Mouse (Mus musculus): ENCODE measurements around the gene Gm45753.

Gene Gm45753

DNA sequence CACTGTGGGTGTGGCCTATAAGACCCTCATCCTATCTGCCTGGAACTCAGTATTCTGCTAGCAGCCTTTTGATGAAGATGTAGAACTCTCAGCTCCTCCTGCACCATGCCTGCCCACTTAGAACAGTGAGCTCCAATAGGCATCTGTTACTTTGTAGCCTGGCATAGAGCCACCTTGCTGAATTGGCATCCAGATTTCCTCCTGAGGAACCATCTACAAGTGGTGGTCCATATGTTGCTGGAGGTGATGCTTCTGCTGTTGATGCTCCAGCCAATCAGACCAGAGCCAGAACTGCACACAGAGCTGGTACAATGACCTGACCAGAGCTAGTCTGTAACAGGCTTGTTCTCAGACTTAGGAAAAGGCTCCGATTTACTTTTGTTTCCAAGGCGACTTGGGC, 16.5 kb downstream of the Gm45753 start:
- in situ Hi-C loops (cut with MboI; ENCODE audit: low pct_unique_long_range_greater_than_20kb in 1 of 2, low sequenced_read_pairs in 2 of 2, unreplicated experiment in 1 of 2) = no loop called here

DNA sequence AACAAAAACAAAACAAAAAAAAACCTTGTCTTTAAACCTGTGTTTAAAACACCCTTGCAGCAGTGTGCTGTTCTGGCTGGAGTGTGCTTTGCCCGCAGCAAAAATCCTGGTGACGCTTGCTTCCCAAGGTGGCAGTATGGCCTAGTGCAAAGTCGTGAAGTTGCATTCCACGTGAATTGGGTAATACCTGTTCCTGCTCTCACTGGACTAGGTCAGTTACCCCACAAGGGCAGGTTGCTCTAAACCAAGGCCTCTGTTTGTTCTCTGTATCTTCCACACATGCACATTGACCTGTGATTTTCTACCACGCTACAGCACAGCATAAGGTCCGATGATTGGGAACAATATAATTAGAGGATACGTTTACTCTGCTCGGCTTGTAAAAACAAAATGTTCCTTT, 26.6 kb downstream of the Gm45753 start:
- in situ Hi-C loops (cut with MboI; ENCODE audit: low pct_unique_long_range_greater_than_20kb in 1 of 2, low sequenced_read_pairs in 2 of 2, unreplicated experiment in 1 of 2) = no loop called here

DNA sequence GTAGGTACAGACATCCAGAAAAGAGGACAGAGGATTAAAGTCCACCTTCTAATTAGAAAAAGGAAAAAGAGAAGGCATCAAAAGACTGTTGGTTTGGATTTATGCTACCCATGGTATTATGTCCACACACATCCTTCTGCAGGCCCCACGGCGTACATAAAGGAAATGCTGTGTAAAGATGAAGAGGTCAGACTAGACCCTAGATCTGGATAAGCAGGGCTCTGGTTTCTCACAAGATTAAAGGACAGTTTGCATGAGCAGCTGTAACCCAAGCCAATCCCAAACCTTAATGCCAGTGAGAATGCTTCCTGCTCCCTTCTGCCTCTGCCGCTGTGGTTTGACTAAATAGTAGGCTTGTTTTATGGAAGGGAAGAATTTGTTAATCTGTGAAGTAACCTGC, 30.8 kb downstream of the Gm45753 start:
- in situ Hi-C loops (cut with MboI; ENCODE audit: low pct_unique_long_range_greater_than_20kb in 1 of 2, low sequenced_read_pairs in 2 of 2, unreplicated experiment in 1 of 2) = no loop called here

DNA sequence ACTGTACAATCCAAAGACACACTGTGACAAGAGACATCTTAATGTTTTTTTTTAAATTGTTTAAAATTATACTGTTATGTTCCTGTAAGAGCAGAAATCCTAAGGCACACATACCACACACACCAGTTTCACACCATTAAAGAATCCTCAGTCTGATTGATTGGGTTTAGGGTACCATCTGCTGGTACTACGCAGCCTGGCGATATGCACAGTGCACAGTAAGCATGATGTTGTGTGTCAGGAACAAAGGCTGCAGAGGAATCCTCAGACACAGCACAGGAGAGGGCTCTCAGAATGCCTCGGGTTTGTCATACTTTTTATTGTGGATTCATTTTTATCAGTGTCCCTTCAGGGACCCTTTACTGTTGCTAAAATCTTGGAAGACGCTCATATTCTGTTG, 33.9 kb downstream of the Gm45753 start:
- in situ Hi-C loops (cut with MboI; ENCODE audit: low pct_unique_long_range_greater_than_20kb in 1 of 2, low sequenced_read_pairs in 2 of 2, unreplicated experiment in 1 of 2) = no loop called here

DNA sequence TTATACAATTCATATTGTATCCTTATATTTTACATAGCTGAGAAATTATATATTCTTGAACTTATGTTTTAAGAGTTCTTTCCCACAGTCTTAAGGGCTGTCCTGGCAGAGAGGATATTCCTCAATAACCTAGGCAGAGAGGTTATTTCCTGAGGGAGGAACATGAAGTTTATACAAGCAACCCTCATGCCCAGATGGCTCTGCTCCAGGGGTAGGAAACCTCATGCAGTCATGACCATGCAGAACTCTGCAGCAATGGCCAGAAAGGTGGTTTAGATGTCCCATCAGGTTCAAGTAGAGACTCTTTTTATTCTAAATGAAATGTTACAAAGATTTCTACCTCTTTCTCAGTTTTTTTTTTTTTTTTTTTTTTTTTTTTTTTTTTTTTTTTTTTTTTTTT, 39.2 kb downstream of the Gm45753 start:
- in situ Hi-C loops (cut with MboI; ENCODE audit: low pct_unique_long_range_greater_than_20kb in 1 of 2, low sequenced_read_pairs in 2 of 2, unreplicated experiment in 1 of 2) = no loop called here

DNA sequence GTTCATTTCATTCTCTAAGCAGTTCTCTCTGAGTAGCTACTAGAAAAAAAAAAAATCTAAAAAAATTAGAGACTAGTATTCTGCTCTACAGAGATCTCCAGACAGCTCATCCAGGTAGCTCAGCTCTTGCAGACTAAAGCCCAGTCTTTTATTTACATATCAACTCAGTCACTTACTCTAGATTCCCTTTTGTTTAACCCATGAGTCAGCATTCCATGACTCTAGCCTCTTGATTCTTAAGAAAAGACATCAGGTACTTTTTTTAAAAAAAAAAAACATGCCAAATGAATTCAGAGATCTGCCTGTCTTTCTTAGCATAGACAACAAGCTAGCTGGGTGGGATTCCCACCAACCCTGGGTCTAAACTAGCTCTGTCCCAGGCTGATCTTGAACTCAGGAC, 39.8 kb downstream of the Gm45753 start:
- in situ Hi-C loops (cut with MboI; ENCODE audit: low pct_unique_long_range_greater_than_20kb in 1 of 2, low sequenced_read_pairs in 2 of 2, unreplicated experiment in 1 of 2) = no loop called here

DNA sequence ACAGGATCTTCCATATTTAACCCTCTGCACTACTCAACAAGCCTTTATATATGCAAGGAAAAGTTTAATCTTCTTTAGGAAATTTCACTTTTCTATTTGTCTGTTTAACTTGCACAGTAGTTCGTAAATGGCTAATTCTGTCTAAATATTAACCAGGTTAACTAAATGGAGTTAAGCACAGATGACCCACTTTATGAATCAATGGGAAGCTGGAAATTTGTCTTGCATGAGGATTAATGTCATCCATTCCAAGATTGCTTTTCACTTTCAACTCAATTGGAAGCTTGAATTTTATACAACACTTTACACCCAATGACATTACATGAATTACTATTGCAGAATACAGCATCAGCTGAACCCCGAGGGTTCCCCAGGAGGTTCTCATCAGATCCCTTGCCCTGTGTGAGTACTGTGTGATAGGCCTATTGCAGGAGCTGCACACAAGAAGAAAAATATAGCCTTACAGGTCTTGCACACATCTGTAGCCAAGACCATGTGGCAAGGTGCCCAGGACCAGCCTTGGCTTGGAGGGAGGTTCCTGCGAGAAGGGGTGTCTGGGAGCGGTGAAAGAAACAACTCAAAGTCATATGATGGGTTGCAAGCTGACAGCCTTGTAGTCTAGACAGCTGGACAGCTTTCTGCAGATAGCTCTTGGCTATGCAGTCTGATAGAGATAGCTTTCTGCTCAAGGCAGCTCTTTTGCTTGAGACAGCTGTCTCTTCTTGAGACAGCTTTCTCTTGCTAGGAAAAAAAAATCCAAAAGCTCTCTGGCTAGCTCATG, 40.5 kb downstream of the Gm45753 start:
- in situ Hi-C loops (cut with MboI; ENCODE audit: low pct_unique_long_range_greater_than_20kb in 1 of 2, low sequenced_read_pairs in 2 of 2, unreplicated experiment in 1 of 2) = no loop called here

DNA sequence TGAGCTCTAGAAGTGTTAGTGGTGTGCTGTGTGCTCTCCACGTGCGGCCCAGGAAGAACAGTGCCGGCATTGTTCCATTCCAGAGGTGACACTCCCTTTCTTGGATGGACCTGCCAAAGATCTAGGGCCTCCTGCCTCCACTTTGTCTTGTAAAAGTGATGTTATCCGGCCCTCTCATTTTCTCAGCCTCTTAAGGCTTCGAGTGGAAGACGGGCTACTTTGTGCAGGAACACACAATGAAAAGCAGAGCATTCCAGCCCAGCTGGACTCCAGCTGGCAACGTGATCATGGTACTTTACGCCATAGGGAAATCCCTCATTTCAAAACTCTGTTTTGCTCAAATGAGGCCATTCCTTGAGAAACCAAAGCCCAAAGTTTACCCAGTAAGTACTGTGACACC, 41.3 kb downstream of the Gm45753 start:
- in situ Hi-C loops (cut with MboI; ENCODE audit: low pct_unique_long_range_greater_than_20kb in 1 of 2, low sequenced_read_pairs in 2 of 2, unreplicated experiment in 1 of 2) = no loop called here

DNA sequence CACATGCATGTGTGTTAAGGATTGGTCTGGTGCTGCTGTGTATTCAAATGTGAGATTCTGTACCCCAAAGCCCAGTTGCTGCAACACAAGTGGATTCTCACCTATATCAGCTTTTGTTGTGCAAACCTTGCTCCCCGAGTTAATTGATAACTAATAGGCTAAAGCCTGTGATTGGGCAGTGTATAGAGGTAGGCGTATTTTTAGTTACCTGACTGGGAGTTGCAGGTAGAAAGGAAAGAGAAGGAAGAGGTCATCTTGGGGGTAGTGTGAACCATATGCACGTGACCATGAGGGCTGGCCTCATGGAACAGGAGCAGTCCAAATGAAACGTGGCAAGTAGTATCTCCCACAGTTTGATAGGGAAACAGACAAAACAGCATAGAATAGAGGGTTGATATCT, 43.3 kb downstream of the Gm45753 start:
- in situ Hi-C loops (cut with MboI; ENCODE audit: low pct_unique_long_range_greater_than_20kb in 1 of 2, low sequenced_read_pairs in 2 of 2, unreplicated experiment in 1 of 2) = no loop called here

DNA sequence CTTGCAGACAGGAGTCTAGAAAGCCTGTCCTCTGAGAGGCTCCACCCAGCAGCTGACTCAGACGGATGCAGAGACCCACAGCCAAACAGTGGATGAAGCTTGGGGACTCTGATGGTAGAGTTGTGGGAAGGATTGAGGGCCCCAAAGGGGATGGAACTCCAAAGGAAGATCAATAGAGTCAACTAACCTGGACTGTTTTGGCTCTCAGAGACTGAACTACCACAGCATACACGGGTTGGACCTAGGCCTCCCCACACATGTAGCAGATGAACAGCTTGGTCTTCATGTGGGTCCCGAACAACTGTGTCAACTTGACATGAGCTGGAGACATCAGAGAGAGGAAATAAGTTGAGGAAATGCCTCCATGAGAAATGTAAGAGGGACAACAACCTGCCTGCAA, 45.4 kb downstream of the Gm45753 start:
- in situ Hi-C loops (cut with MboI; ENCODE audit: low pct_unique_long_range_greater_than_20kb in 1 of 2, low sequenced_read_pairs in 2 of 2, unreplicated experiment in 1 of 2) = no loop called here

DNA sequence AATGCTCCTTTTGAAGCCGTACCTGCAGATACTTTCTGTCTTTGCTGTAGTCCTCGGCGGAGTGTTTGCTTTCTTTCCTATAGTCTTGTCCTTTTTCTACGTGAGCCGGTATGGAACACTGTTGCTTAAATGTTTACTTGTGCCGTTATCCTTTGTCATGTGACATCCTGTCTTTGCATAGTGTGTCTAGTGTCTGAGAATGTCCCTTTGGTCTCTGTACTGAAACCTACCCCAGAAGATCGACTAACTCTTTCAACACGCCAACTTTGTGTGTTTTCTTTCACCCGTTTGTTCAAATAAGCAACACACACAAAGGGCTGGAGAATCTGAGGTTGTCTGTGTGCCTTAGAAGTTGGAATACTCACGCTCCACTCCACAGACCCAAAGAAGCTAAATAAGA, 46.3 kb downstream of the Gm45753 start, which contains the start of gene F11:
TSS of gene F11 (minus strand) at position 112 of the 400 bp plus-strand sequence.
- in situ Hi-C loops (cut with MboI; ENCODE audit: low pct_unique_long_range_greater_than_20kb in 1 of 2, low sequenced_read_pairs in 2 of 2, unreplicated experiment in 1 of 2) = no loop called here

DNA sequence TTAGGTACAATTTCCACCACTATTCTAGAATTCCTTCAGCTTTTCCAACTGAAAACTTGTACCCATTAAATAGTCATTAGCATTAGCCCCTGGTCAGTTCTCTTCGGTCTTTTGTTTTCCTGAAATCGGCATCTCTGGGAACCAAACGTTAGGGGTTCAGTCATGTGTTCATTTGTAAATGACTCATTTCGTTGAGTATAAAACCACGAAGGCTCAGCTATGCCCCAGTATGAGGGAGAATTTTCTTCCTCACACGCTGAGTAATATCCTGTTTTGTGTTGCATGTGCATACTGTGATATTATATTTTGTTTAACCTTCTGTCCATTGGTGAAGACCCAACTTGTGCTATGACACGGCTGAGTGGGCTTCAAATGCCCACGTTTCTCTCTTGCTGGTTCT, 49.8 kb downstream of the Gm45753 start:
- in situ Hi-C loops (cut with MboI; ENCODE audit: low pct_unique_long_range_greater_than_20kb in 1 of 2, low sequenced_read_pairs in 2 of 2, unreplicated experiment in 1 of 2) = no loop called here

DNA sequence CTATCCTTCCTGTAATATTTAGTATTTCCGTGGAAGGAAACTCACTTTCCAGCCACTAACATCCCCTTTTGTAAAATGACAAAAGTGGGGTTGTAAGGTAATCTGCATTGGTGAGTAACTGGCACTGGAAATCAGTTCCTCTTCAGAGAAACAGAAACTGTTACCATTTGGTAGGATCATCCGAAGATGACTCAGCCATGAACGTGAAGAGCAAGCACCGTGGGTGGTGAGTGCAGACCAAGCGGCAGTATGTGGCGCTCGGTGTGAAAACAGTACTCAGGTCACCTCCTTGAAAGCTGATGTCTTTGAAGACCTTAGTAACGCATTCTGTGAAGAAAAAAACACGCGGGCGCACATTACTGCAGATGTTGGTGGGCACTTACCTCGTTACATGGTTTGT, 53.2 kb downstream of the Gm45753 start:
- in situ Hi-C loops (cut with MboI; ENCODE audit: low pct_unique_long_range_greater_than_20kb in 1 of 2, low sequenced_read_pairs in 2 of 2, unreplicated experiment in 1 of 2) = no loop called here

DNA sequence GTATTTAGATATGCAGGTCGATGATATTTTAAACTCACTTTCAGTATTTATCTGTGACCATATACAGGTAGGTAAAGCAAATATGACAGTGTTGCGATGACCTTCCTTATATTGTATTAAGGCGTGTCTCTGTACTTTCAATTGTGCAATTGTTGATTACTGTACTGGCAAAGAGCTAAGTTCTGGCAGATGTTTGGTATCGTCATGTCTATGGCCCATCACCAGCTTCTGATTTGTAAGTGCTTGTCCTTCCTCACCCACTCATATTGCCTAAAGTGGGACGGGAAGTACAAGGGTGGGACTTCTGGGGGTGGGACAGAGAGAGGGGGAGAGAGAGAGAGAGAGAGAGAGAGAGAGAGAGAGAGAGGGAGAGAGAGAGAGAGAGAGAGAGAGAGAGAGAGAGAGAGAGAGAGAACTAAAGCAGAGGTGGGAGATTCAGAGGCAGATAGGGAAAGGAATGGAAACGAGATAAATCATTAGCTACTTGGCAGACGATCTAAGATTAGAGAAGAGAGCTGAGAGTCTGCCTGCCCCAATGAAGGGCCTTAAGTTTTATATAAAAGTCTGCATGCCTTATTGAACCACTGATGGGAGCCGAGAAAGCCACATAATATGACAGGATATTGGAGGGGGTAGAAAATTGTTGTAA, 53.9 kb downstream of the Gm45753 start:
- in situ Hi-C loops (cut with MboI; ENCODE audit: low pct_unique_long_range_greater_than_20kb in 1 of 2, low sequenced_read_pairs in 2 of 2, unreplicated experiment in 1 of 2) = no loop called here

DNA sequence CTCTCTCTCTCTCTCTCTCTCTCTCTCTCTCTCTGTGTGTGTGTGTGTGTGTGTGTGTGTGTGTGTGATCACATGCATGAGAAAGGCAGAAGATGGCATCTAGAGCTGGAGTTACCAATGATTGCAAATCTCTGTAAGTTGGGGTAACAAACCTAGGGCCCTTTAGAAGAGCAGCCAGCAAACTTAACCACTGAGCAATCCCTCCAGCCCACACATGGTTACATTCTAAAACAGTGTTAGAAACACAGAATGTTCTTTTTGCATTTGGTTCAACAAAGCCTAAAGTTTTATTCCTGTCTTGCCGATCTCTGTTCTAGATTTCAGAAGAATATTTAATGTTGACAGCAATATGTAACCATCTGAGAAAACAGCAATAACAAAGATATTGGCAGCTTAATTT, 54.7 kb downstream of the Gm45753 start:
- in situ Hi-C loops (cut with MboI; ENCODE audit: low pct_unique_long_range_greater_than_20kb in 1 of 2, low sequenced_read_pairs in 2 of 2, unreplicated experiment in 1 of 2) = no loop called here

DNA sequence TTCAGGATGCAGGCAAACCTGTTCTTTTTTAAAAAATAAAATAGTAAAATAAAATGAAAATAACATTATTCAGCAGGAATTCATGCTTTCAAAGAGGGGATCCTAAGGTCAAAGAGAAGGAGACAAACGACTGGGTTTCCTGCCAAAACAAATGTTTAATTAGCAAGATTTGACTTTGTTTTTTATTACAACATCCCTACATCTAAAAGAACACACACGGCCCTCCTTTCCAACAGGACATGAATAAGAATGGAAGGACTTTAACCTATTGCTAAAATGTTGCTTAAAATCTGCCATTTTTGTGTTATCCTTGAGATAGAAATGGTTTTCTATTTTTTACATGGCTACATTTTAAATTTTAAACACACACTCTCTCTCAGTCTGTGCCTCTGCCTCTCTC, 55.2 kb downstream of the Gm45753 start:
- in situ Hi-C loops (cut with MboI; ENCODE audit: low pct_unique_long_range_greater_than_20kb in 1 of 2, low sequenced_read_pairs in 2 of 2, unreplicated experiment in 1 of 2) = no loop called here

DNA sequence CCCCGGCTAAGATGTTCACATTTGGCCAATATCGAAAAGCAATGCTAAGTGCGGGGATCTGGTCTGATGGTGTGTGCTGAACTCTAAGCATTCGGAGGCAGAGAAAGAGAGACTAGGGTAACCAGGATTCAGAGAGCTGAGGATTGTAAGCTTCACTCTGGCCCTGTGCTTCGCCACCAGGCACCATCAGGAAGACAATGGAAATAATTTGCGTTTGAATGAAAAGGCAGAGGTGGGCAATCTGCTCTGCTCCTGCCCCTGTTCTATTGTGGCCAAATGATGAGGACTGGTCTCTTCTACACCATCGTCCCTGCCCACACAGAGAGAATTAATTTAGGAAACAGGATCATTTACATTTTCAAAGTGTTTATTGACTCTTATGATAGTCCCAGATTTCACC, 62.0 kb downstream of the Gm45753 start:
- in situ Hi-C loops (cut with MboI; ENCODE audit: low pct_unique_long_range_greater_than_20kb in 1 of 2, low sequenced_read_pairs in 2 of 2, unreplicated experiment in 1 of 2) = loop anchor here (25.0 kb wide), 1 partner anchor 309 kb away; the partner anchor contains the start of gene Fat1 (in 2 of the 2)

DNA sequence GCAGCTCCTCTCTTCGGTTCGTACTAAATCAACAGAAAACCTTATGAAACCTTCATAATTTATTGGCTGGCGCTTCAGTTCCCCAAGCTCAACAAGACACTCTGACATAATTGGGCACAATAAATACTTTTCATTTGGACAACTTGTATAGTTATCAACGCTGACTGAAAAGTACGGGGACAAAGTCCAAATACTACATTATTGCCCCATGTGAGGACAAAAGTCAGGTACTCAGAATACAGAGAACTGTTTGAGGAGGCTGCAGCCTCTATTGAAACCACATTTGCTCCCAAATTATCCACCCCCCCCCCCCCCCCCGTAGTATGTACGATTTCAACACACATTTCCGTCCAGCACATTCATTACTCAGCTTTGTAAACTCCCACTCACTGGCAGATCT, 68.9 kb downstream of the Gm45753 start:
- in situ Hi-C loops (cut with MboI; ENCODE audit: low pct_unique_long_range_greater_than_20kb in 1 of 2, low sequenced_read_pairs in 2 of 2, unreplicated experiment in 1 of 2) = loop anchor here (5.0 to 25.0 kb wide), 3 partner anchors 172 to 302 kb away; partner anchors contain the start of genes Fat1 (in 2 of the 2) and Mtnr1a (in 1 of the 2)

DNA sequence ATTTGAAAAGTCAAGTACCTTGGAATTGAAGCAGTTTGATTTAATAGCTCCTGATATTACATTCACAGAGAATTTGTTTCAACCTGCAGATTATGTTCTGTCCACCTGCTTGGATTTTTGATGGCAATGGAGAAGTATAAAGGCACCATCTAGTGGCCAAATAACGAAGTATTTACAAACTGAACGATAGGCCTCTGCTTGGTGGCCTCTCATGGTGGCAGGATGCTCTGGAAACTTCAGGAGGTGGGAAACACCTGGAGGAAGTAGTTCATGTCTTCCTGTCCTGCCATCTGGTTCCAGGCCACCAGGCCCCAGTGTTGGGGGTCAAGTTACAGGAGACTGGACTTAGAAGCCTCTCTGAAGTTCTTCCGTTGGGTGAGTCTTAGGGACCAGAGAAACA, 70.0 kb downstream of the Gm45753 start:
- in situ Hi-C loops (cut with MboI; ENCODE audit: low pct_unique_long_range_greater_than_20kb in 1 of 2, low sequenced_read_pairs in 2 of 2, unreplicated experiment in 1 of 2) = loop anchor here (5.0 to 25.0 kb wide), 3 partner anchors 171 to 301 kb away; partner anchors contain the start of genes Fat1 (in 2 of the 2) and Mtnr1a (in 1 of the 2)
